Mouse (Mus musculus) small intestine, adult 2 months (tissue): ENCODE measurements around the gene Nexn.

Source experiments
- CTCF ChIP-seq: fragments of 200-500 bp; IDR thresholded peaks from 2 replicates; pipeline ENCODE4 v1.5.1; 2012; ENCODE audit warnings: low read depth, mild to moderate bottlenecking, control low read depth, inconsistent platforms, low read length, moderate library complexity, mixed read lengths; ENCODE audit not compliant: insufficient replicate concordance, insufficient read length; ENCODE audit errors: extremely low read depth
- POLR2A ChIP-seq: fragments of 200-500 bp; IDR thresholded peaks from 2 replicates; pipeline ENCODE4 v1.6.1; 2012; ENCODE audit warnings: low read depth, mild to moderate bottlenecking, control low read depth, inconsistent platforms, low read length, moderate library complexity

- TF ChIP-seq POLR2A, result no peak
- TF ChIP-seq CTCF, result no peak
These were observed 67.0 kb downstream of the Nexn start for GRCm38 (mm10) chr3:152199125-152199524.
